Mouse (Mus musculus) right cerebral cortex, postnatal 36 days (tissue): Measurements from ENCODE around the gene Birc7.

Experiments
- DNase-seq, 2 experiments: peaks; one replicate each; pipeline ENCODE4 v3.0.0; 2022; ENCODE audit warnings: low spot score in 2 of 2, mixed read lengths in 1 of 2

Gene Birc7

GRCm38 (mm10) chr2:180928723-180929122 is at the start of gene Birc7:
Gene Birc7, plus strand, starts transcription at chr2:180929023.
- DNase-seq = no peak

GRCm38 (mm10) chr2:180879365-180880067 is 49.3 kb upstream of the Birc7 start:
- DNase-seq = peak in 1 of 2 experiments; percentile 69

GRCm38 (mm10) chr2:180881281-180881680 is 47.5 kb upstream of the Birc7 start:
- no peak for DNase-seq

GRCm38 (mm10) chr2:180885270-180885669 is 43.6 kb upstream of the Birc7 start:
- no peak for DNase-seq

GRCm38 (mm10) chr2:180889271-180889920 is 39.4 kb upstream of the Birc7 start:
- DNase-seq = no peak

- no peak for DNase-seq
Measured at GRCm38 (mm10) chr2:180889921-180890280, 38.9 kb upstream of the Birc7 start.

GRCm38 (mm10) chr2:180890422-180891074 is 38.3 kb upstream of the Birc7 start:
- DNase-seq = no peak

GRCm38 (mm10) chr2:180891075-180891834 is 37.6 kb upstream of the Birc7 start:
- DNase-seq = peak; percentile 79 to 85

- DNase-seq = no peak
Measured at GRCm38 (mm10) chr2:180891835-180892323, 36.9 kb upstream of the Birc7 start.

- peak; percentile 90 to 92 for DNase-seq
Measured at GRCm38 (mm10) chr2:180892841-180893521, 35.8 kb upstream of the Birc7 start.

- DNase-seq = no peak
Measured at GRCm38 (mm10) chr2:180893537-180894028, 35.2 kb upstream of the Birc7 start.

GRCm38 (mm10) chr2:180894029-180894623 is 34.7 kb upstream of the Birc7 start:
- no peak for DNase-seq

- DNase-seq = peak; percentile 92 to 94
Measured at GRCm38 (mm10) chr2:180894734-180895133, 34.1 kb upstream of the Birc7 start.

- no peak for DNase-seq
Measured at GRCm38 (mm10) chr2:180895321-180895720, 33.5 kb upstream of the Birc7 start.

GRCm38 (mm10) chr2:180895837-180896525 is 32.8 kb upstream of the Birc7 start:
- no peak for DNase-seq

GRCm38 (mm10) chr2:180896819-180897625 is 31.8 kb upstream of the Birc7 start:
- peak in 1 of 2 experiments; percentile 46 for DNase-seq

GRCm38 (mm10) chr2:180897857-180898256 is 31.0 kb upstream of the Birc7 start:
- DNase-seq = no peak

GRCm38 (mm10) chr2:180902086-180902485 is 26.7 kb upstream of the Birc7 start:
- no peak for DNase-seq
